Mouse (Mus musculus) heart, embryonic 11.5 days (tissue): Measurements from ENCODE around the gene Pigg. TPM values are rescaled to one million over a fixed set of nuclear protein-coding genes. Genes with fewer than 3 reads are reported as not detected.
"Not testable (repeated sequence)": the region's sequence is repeated elsewhere in the genome, so short reads cannot be mapped to it uniquely, and the experiment has no call there.

Experiments used
- ATAC-seq: fragments of 200-750 bp; cut with Nextera tagmentation; replicated peaks from 2 replicates; pipeline ENCODE4 v1.8.0; 2017; ENCODE audit warnings: moderate library complexity; ENCODE audit not compliant: insufficient number of reproducible peaks, low FRiP score, low TSS enrichment
- H3K27ac ChIP-seq: fragments of 300-500 bp; sonication (generic); 2 replicates; pipeline ENCODE4 v1.5.1; 2014; ENCODE audit warnings: mild to moderate bottlenecking, low read depth, low read length
- H3K27me3 ChIP-seq: fragments of 300-500 bp; sonication (generic); 2 replicates; pipeline ENCODE4 v1.6.1; 2014; ENCODE audit warnings: mild to moderate bottlenecking, low read length, mixed read lengths; ENCODE audit not compliant: control insufficient read depth, insufficient read depth
- H3K36me3 ChIP-seq: fragments of 300-500 bp; sonication (generic); 2 replicates; pipeline ENCODE4 v1.6.1; 2014; ENCODE audit warnings: mild to moderate bottlenecking, low read length, moderate library complexity, mixed read lengths; ENCODE audit not compliant: control insufficient read depth, insufficient read depth
- H3K4me1 ChIP-seq: fragments of 300-500 bp; sonication (generic); 2 replicates; pipeline ENCODE4 v1.6.1; 2014; ENCODE audit warnings: low read length; ENCODE audit not compliant: control insufficient read depth, insufficient read depth
- H3K4me2 ChIP-seq: fragments of 300-500 bp; sonication (generic); 2 replicates; pipeline ENCODE4 v1.6.1; 2014; ENCODE audit warnings: mild to moderate bottlenecking, moderate library complexity
- H3K4me3 ChIP-seq: fragments of 300-500 bp; sonication (generic); 2 replicates; pipeline ENCODE4 v1.5.1; 2014; ENCODE audit warnings: low read depth, low read length
- H3K9ac ChIP-seq: fragments of 300-500 bp; sonication (generic); 2 replicates; pipeline ENCODE4 v1.6.1; 2014; ENCODE audit warnings: mild to moderate bottlenecking, low read depth, low read length, moderate library complexity
- H3K9me3 ChIP-seq: fragments of 300-500 bp; sonication (generic); replicated peaks from 2 replicates; pipeline ENCODE4 v1.6.1; 2016; ENCODE audit warnings: low read length; ENCODE audit not compliant: control insufficient read depth
- WGBS: fragments of 180-500 bp; shearing (Covaris S2); extraction: QIAGEN DNeasy Blood & Tissue Kit; methylation state at CpG from one replicate; pipeline ENCODE4 v1.1.7; 2014; ENCODE audit not compliant: insufficient replicate concordance; 5-methylcytosine and 5-hydroxymethylcytosine counted together
- polyA plus RNA-seq: library from polyadenylated mRNA; unstranded; fragments of >200 nt; fragmentation: Nextera tagmentation; extraction: Ambion mirVana; gene quantifications from 2 replicates; pipeline ENCODE4 v1.2.1, GENCODE M21; 2014

The Pigg gene
- polyA plus RNA-seq, 1 experiment from 2014 or later = 3.4 TPM

DNA sequence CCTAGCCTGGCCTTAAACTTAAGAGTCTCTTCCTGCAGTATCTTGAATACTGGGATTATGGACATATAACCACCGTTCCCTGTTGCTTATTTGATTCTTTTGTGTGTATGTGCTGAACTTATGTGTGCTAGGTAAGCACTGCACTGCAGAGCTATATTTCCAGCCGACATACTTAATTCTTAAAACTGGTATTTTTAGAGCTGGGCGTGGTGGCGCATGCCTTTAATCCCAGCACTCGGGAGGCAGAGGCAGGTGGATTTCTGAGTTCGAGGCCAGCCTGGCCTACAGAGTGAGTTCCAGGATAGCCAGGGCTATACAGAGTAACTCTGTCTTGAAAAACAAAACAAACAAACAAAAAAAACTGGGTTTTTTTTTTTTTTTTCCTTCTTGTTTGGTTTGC lies 41.1 kb upstream of the Pigg start:
- not testable (repeated sequence) for H3K4me3 ChIP-seq, H3K4me1 ChIP-seq, H3K9me3 ChIP-seq, H3K36me3 ChIP-seq, H3K27me3 ChIP-seq, H3K9ac ChIP-seq, H3K27ac ChIP-seq, ATAC-seq
- H3K4me2 ChIP-seq = peak overlapping the region; percentile 42
- 85% methylated on average over 6 of the region's 6 CpGs for WGBS

DNA sequence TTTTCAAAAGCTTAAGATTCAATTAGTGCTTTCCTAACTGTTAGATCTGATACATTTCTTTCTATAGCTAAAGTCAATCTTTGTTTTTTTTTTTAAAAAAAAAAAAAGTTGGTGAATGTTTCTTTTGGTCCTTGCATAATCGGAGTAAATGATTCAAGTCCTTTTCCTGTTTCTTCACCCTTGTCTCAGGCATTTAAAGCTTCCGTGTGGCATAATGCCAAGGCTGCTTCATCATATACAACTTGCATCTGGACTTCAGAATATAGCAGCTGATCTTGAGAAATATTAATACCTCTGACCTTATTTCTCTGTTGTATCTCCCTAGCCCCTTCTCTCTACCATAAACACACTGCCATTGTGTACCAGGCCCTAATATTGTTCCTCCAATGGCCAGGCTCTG lies 25.5 kb upstream of the Pigg start:
- Histone ChIP-seq H3K27ac (no peak overlapping the region), H3K9ac (no peak overlapping the region), H3K27me3 (no peaks in the 10 kb centered on the region), H3K4me2 (no peak overlapping the region), H3K9me3 (0 out of 2 replicates have a peak, but pooled peaks cover 6% of the 10 kb centered on the region), H3K36me3 (no peaks in the 10 kb centered on the region), H3K4me1 (no peaks in the 10 kb centered on the region), H3K4me3 (no peak overlapping the region)
- no peak for ATAC-seq
- WGBS = 78% methylated on average over 2 of the region's 2 CpGs

- no peaks in the 10 kb centered on the region for H3K9me3 ChIP-seq
- no peak overlapping the region for H3K4me3 ChIP-seq
- no peak for ATAC-seq
- no peaks in the 10 kb centered on the region for H3K36me3 ChIP-seq
- H3K4me2 ChIP-seq = no peak overlapping the region
- H3K9ac ChIP-seq = no peak overlapping the region
- 49% methylated on average over 3 of the region's 3 CpGs for WGBS
- no peak overlapping the region for H3K27ac ChIP-seq
- no peaks in the 10 kb centered on the region for H3K27me3 ChIP-seq
- H3K4me1 ChIP-seq = no peaks in the 10 kb centered on the region
These were observed 10.8 kb upstream of the Pigg start for GRCm38 (mm10) chr5:108301567-108301966.

- Histone ChIP-seq H3K27ac (peak overlapping the region; percentile 82), H3K4me3 (peak overlapping the region; percentile 88), H3K27me3 (no peaks in the 10 kb centered on the region), H3K36me3 (peaks cover 2% of the 10 kb centered on the region; the same call in 1 of the 2 replicates), H3K9ac (peak overlapping the region; percentile 92), H3K4me2 (peak overlapping the region; percentile 92), H3K9me3 (no peaks in the 10 kb centered on the region), H3K4me1 (peaks cover 4% of the 10 kb centered on the region)
- 5% methylated on average over 16 of the region's 16 CpGs for WGBS
- no peak for ATAC-seq
These were observed 854 bp downstream of the Pigg start for GRCm38 (mm10) chr5:108313065-108313860.

DNA sequence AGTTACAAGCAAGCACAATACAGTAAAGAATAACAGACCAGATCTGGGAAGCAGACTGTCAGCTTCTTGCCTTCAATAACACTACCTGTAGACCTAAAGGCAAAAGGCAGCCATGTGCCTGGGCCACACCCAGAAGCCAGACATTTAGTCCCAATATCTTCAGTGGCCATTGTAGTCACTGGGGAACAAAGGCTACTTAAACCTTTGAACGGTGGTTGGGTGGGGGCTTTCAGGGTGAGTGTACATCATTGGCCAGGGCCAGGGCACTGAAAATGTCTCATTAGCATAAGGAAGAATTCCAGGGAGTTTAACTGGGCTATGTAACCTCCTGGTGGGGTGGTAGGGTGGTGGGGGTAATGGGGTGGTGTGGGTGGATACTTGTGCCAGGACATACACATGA lies 18.6 kb downstream of the Pigg start:
- Histone ChIP-seq H3K9ac (no peak overlapping the region), H3K9me3 (no peaks in the 10 kb centered on the region), H3K4me3 (no peak overlapping the region), H3K36me3 (0 out of 2 replicates have a peak, but pooled peaks cover 2% of the 10 kb centered on the region), H3K4me1 (no peaks in the 10 kb centered on the region), H3K4me2 (no peak overlapping the region), H3K27ac (no peak overlapping the region), H3K27me3 (no peaks in the 10 kb centered on the region)
- 86% methylated on average over 1 of the region's 1 CpGs for WGBS
- no peak for ATAC-seq

DNA sequence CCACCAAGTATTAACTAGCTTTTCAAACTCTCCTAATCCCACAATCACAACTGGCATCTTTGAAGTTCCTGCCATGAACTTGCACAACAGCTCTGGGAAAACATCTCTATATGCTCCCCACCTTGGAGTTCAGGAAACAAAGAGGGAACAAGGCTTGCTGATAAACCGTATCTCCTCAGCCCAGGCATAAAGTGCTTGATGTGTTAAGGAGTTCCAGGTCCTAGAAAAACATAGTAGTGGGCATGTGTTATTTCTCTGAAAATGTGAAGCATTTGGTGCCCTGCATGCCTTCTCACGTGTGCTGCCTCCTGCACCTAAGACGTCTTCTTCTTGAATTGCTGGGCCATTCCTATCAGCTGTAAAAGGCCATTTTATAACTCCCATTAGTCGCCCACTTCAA lies 25.0 kb downstream of the Pigg start:
- 57% methylated on average over 4 of the region's 4 CpGs for WGBS
- Histone ChIP-seq H3K27ac (no peak overlapping the region), H3K9ac (no peak overlapping the region), H3K27me3 (no peaks in the 10 kb centered on the region), H3K4me3 (no peak overlapping the region), H3K36me3 (0 out of 2 replicates have a peak, but pooled peaks cover 2% of the 10 kb centered on the region), H3K4me2 (no peak overlapping the region), H3K9me3 (no peaks in the 10 kb centered on the region), H3K4me1 (no peaks in the 10 kb centered on the region)
- ATAC-seq = 0 out of 2 replicates have a peak, but pooled peaks have one; percentile 46

DNA sequence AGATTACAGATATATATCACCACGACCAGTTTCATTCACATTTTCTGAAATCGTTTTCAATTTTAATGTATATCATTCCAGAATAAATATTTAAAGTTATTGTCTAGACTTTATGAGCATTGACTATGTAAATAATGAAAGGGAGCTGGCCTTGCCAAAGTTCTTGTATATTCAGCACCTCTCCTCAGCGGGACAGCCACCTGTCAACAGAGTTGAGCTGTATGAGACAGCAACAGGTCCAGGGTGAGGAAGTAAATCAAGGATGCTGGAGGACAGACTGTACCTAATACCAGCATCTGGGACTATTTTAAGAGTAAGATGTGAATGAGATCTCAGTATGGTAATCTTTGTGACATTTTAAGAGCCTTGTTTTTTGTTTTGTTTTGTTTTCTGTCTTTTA lies 25.6 kb downstream of the Pigg start:
- Histone ChIP-seq H3K27me3 (no peaks in the 10 kb centered on the region), H3K4me2 (no peak overlapping the region), H3K4me1 (no peaks in the 10 kb centered on the region), H3K9ac (no peak overlapping the region), H3K9me3 (no peaks in the 10 kb centered on the region), H3K36me3 (0 out of 2 replicates have a peak, but pooled peaks cover 2% of the 10 kb centered on the region), H3K4me3 (no peak overlapping the region), H3K27ac (no peak overlapping the region)
- 76% methylated on average over 3 of the region's 3 CpGs for WGBS
- no peak for ATAC-seq

DNA sequence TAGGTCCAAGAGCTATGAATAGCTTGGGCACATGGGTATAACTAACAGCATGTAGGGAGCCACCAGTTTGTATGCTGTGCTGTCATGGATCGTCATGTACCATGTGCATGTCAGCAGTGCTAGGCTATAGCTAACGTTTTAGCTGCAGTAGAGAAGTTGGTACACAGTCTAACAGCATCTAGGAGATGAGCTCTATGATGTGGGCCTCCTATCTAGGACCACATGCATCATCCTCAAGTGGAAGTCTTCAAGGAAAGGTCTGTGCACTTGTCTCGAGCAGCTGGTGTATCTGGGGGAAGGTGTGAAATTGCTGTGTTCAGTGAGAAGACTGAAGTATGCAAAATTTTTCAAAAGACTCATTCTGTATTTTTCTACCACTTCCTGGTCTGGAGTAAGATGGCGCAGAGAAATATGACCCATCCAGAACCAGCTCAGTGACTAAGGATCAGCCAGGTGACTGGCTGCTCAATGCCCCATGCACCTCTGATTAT lies 31.3 kb downstream of the Pigg start:
- Histone ChIP-seq H3K4me2 (no peak overlapping the region), H3K4me1 (no peaks in the 10 kb centered on the region), H3K9ac (no peak overlapping the region), H3K27ac (no peak overlapping the region), H3K36me3 (peaks cover 9% of the 10 kb centered on the region; the same call in 1 of the 2 replicates), H3K4me3 (no peak overlapping the region), H3K9me3 (no peaks in the 10 kb centered on the region), H3K27me3 (no peaks in the 10 kb centered on the region)
- WGBS = 85% methylated on average over 4 of the region's 4 CpGs
- ATAC-seq = no peak
